Mouse (Mus musculus) megakaryocyte, embryonic 14.5 days (primary cell): ENCODE results near the gene Gls.

Experiments
- FLI1 ChIP-seq: IDR thresholded peaks from 2 replicates; pipeline ENCODE4 v1.6.1; 2012; ENCODE audit warnings: low read length, inconsistent platforms, mixed read lengths
- GATA1 ChIP-seq: IDR thresholded peaks from 3 replicates; pipeline ENCODE4 v1.6.1; 2012; ENCODE audit warnings: mixed read lengths, low read length, inconsistent platforms, borderline replicate concordance

- TF ChIP-seq GATA1 = no peak
- TF ChIP-seq FLI1 = no peak
These were observed 91.5 kb downstream of the Gls start for GRCm38 (mm10) chr1:52141482-52141881.
